Mouse (Mus musculus) layer of hippocampus, postnatal 10 days (tissue): ENCODE measurements around the gene Tmprss13. TPM values are rescaled to one million over a fixed set of nuclear protein-coding genes. Genes with fewer than 3 reads are reported as not detected.

Experiments used
- DNase-seq, 2 experiments: peaks; one replicate each; pipeline ENCODE4 v3.0.0; 2021; ENCODE audit warnings: low spot score in 2 of 2
- total RNA-seq, 2 experiments: library from RNA; stranded (reverse); gene quantifications; 2 replicates each; pipeline ENCODE4 v1.2.3; 2021

Gene Tmprss13
- total RNA-seq, 2 experiments from 2014 or later, result not detected

DNA sequence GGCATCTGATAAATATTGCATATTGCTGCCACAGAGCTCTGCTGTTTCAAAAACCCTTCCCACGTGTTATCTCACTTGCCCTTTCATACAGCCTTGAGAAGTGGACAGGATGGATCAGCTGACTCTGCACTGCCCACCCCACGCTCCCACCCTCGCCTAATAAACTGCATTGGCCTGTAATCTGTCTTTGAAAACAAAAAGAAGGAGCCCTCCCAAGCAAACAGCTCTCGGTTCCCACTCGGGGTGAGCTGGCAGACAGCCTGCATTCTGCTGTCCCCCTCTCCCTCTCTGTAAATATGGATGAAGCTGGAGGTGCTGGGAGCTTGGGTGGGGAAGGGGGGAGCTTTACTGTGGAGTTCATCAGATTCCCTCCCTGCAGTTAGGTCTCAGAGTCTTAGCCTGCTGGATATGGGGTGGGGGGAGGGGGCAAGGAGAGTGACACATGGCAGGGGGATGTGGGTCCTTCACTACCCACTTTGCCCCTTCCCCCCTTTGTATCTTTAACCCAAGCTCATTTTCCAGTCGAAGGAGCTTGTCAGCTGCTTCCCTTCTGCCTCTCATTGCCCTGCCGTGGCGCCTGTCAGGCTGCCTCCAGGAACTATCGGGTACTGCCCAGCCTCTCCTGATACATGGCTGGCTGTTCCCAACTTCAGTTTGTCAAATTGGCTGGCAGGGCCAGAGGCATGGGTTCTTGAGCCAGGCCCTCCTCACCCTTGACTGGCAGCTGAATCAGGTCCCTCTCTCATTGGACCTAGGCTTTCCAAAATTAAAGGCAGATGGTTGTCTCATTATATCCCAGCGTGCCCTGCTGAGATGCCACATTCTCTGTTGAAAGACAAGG, 61.7 kb downstream of the Tmprss13 start:
- DNase-seq, result peak; percentile 28 to 52

- DNase-seq, result peak; percentile 51 to 61
These were observed 63.4 kb downstream of the Tmprss13 start for GRCm38 (mm10) chr9:45382336-45382735.

DNA sequence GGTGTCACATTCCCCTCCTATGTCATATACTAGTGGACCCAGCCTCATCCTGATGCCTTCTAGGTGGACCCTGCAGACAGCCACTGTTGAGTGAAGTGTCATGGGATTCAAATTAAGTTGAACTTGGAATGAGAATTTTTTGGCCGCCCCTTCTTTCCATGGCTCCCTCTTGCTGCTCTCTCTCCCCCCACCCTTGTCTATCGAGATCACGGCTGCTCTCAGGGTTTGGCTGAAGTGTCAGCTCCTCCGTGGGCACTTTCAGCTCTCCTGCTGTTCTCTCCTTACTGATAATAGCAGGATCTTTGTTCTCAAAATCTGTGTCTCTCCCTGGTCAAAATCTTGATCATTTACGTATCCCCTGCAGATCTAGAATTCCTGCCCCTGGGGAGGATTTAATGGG, 63.9 kb downstream of the Tmprss13 start:
- DNase-seq, result no peak

GRCm38 (mm10) chr9:45383883-45384282, 65.0 kb downstream of the Tmprss13 start:
- DNase-seq, result no peak

- no peak for DNase-seq
These were observed 67.8 kb downstream of the Tmprss13 start for GRCm38 (mm10) chr9:45386698-45387097.

GRCm38 (mm10) chr9:45388385-45388994, 69.6 kb downstream of the Tmprss13 start:
- DNase-seq, result peak; percentile 93

DNA sequence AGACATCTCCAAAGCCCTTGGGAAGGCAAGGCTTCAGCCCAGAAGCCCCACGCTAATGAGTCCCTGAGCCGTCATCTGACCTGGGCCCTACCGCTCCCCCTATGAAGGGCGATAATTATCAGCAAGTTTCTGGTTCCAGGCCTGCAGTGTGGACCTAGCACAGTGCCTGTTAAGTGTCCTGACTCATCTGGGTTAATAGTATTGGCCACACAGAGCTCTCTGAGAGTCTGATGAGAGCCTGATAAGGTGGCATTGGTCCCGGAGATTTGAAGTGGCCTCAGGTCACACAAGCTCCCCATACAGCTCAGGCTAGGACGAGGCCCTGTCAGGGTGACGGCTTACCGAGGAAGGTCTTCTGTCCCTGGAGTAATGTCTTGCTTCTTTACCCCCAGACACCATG, 70.7 kb downstream of the Tmprss13 start:
- DNase-seq, result no peak

GRCm38 (mm10) chr9:45391299-45391698, 72.4 kb downstream of the Tmprss13 start:
- DNase-seq, result no peak

- no peak for DNase-seq
These were observed 76.3 kb downstream of the Tmprss13 start for GRCm38 (mm10) chr9:45395218-45395617.

DNA sequence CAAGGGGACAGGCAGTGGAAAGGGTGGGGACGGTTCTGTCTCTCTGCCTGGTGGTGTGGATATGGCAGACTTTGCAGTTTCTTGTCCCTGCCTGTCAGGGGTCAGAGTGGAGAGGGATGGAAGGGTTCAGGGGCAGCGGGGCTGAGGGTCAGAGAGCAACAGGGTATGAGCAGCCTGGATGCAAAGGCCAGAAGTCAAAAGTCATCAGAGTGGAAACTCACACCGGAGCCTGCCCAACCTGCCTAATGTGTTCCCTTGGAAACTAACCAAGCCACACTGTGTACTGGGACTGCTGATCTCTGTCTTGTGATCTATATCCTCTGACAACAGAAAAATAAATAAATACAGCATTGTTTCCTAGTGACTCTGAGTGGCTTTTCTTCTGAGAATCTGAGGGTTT, 76.9 kb downstream of the Tmprss13 start:
- no peak for DNase-seq

Other genes with a start within 250 kb of the Tmprss13 start
- gene Jaml, start 239.9 kb upstream of the Tmprss13 start, total RNA-seq, result not detected
- 10 to 100 TPM; 75.1 to 79.0 TPM for gene Scn2b, start 201.3 kb upstream of the Tmprss13 start, total RNA-seq
- gene Scn4b, start 180.7 kb upstream of the Tmprss13 start, total RNA-seq, result 1 to 10 TPM; 2.4 to 2.7 TPM
- under 1 TPM in 1 of 2 experiments, not detected in 1; 0.20 TPM for gene BC049352, start 137.1 kb upstream of the Tmprss13 start, total RNA-seq
- not detected for gene Tmprss4, start 115.0 kb upstream of the Tmprss13 start, total RNA-seq
- 1 to 10 TPM; 1.9 to 2.2 TPM for gene Il10ra, start 50.0 kb upstream of the Tmprss13 start, total RNA-seq
- 100 to 1,000 TPM; 288 to 309 TPM for gene Fxyd6, start 51.1 kb downstream of the Tmprss13 start, total RNA-seq
- 10 to 100 TPM in 1 of 2 experiments, 1 to 10 TPM in 1; 8.9 to 10.4 TPM for gene Fxyd2, start 80.6 kb downstream of the Tmprss13 start, total RNA-seq
- gene Dscaml1, start 107.5 kb downstream of the Tmprss13 start, total RNA-seq, result 10 to 100 TPM; 67.0 to 72.6 TPM